Mouse (Mus musculus) gonadal fat pad, adult 2 months (tissue): ENCODE results near the gene Trmt1. TPM values are rescaled to one million over a fixed set of nuclear protein-coding genes. Genes with fewer than 3 reads are reported as not detected.
"Not testable (repeated sequence)": the region's sequence is repeated elsewhere in the genome, so short reads cannot be mapped to it uniquely, and the experiment has no call there.

ENCODE experiments used
- DNase-seq: peaks from one replicate; pipeline ENCODE4 v3.0.0-alpha.2; 2012; ENCODE audit warnings: low read depth
- polyA plus RNA-seq: library from polyadenylated mRNA; depleted of rRNA; stranded (reverse); fragments of >200 nt; gene quantifications from 2 replicates; pipeline ENCODE4 v1.2.3, GENCODE M21; 2012

The Trmt1 gene
- polyA plus RNA-seq, 1 experiment: 76.0 TPM

GRCm38 (mm10) chr8:84659936-84660818 is 25.9 kb upstream of the Trmt1 start:
- DNase-seq: no peak

- no peak for DNase-seq
Observed at GRCm38 (mm10) chr8:84660819-84661457, 25.2 kb upstream of the Trmt1 start.

DNA sequence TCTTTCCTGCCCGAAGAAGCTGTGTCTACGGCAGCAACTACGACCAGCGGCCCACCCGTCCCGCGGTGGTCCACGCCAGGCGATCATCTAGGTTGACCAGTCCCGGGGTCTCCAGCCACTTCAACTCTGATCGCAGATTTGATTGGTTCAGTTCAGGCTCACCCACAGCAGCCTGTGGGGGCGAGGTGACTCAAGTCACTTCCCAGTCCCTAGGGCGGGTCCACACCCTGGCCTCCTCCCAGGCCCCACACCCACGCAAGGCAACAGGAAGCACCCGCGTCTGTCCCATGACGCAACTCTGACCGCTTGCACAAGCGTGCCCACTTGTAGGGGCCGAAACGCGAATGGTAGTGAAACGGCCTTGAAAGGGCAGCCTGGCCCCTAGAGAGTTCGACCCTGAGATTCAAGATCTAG is 24.6 kb upstream of the Trmt1 start:
- DNase-seq: no peak

DNA sequence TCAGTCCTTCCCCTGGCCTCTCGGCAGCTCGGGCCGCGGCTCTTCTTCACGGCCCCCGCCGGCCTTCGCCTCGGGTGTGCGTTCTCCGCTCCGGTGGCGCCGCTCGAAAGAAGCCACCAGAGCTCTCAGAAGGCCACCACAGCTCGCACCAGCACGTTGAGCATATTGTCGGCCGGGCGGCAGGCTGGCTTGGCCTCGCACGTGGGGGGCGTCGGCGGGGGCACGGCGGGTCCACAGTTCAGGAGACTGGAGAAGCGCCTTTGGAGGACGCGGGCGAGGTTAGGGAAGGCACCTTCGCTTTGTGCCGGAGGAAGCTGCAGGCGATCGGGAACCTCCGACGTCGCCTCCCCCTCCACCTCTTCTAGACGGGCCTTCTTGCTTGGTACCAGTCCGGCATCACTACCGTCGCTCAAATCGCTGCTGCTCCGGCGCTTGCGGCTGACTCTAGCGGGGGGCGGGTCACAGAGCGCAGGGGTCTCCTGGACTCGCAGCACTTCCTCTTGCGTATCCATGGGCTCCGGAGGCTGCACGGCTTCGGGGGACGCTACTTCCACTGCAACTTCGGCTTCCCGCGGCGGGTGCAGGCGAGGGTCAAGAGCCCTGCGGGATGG is 24.0 kb upstream of the Trmt1 start:
- no peak for DNase-seq

DNA sequence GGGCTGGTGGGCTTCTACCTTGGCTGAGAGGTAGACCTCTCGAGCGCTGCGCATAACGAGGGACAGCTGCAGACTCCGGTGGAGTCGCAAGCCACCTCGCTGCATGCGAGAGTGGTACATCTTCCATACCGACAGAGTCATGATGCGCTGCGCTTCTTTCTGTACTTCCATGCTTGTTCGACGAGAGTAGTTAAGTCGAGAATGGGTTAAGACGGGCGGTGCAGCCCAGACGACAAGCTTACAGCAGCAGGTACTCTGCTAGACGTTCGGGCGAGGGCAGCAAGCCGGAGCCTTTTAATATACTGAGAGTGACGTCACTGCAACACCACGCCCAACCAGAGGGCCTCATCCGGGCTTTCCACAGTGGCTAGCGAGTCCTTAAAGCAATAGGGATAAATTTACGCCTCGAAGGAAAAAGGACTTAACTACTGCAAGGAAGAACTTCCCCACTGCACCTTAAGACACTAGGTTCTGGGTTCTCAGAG is 23.5 kb upstream of the Trmt1 start, which contains the start of gene Ier2:
Gene Ier2, minus strand, starts transcription at position 272 of the 485 bp plus-strand sequence.
- no peak for DNase-seq

GRCm38 (mm10) chr8:84663483-84664327 is 22.4 kb upstream of the Trmt1 start:
- DNase-seq: no peak

- DNase-seq: no peak
Observed at GRCm38 (mm10) chr8:84664566-84665384, 21.3 kb upstream of the Trmt1 start.

DNA sequence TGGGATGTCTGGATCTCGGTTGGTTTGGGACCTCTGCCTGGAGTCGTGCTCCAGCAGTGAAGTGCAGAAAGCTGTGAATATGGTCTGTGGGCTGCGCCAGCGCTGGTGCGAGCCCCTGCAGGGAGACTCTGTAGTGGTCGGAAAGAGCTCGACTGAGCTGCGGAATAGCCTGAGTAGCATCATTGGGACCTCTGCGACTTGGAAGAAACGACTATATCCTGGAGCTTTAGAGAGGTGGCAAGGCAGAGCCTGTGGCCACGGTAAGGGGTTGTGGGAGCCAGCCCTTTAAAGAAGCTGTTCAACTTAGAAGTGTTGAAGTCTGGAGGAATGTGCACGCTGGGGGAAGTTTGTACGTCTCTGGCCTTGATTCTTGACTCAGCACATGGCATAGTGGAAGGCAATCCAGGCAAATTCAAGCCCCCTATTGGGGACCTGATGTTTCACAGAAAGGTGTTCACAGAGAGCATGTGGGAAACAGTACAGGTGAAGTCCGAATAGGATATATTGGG is 20.7 kb upstream of the Trmt1 start:
- no peak for DNase-seq

DNA sequence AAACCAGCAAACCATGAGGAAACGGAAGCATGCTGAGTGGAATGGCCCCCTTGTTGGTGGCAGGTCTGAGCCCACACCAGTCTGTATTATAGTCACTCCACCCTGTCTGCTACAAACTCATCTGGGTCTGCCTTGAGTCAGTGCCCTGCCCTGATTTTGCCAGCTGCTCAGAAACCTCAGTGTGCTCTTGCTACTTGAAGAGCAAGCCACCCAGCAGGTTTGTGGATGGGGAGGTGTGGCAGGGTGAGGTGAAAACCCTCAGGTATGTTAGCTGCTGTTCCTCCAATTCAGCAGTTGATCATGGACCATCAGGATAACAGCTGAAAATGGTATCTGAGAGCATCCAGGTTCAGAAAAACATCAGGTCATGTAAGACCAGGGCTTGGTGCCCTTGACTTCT is 18.0 kb upstream of the Trmt1 start:
- no peak for DNase-seq

- DNase-seq: no peak
Observed at GRCm38 (mm10) chr8:84668731-84669485, 17.2 kb upstream of the Trmt1 start.

DNA sequence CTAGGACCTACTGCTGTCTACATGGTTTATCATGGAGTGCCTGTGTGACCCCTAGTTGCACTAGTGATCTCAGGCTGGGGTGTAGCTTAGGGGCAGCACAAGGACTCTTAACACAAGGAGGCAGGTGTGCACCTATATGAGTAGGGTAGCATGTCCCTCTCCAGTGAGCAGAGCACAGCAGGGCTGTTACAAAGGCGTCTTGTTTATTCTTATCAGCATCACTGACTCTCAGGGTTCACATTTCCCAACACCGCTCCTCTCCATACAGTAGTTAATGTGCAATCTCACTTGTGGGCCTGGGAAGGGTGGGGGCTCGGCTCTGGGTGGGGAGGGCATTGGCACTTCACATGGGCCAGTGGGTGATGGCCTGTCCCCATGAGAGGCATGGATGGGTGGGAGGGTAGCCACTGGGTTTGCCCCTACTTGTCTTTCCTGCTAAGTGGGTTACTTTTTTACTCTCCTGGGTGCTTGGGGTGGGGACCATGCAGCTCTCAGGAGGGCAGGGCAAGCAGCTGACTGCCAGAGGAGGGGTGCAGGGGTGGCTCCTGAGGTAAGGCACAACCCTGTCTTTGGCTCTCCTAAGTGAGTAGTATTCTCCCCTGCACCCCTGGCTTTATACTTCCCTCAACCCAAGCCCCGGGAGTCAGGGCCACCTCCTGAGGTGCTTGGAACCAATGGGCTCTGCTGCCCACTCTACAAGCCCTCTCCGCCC is 15.7 kb upstream of the Trmt1 start:
- not testable (repeated sequence) for DNase-seq

- no peak for DNase-seq
Observed at GRCm38 (mm10) chr8:84677305-84677704, 8.8 kb upstream of the Trmt1 start.

DNA sequence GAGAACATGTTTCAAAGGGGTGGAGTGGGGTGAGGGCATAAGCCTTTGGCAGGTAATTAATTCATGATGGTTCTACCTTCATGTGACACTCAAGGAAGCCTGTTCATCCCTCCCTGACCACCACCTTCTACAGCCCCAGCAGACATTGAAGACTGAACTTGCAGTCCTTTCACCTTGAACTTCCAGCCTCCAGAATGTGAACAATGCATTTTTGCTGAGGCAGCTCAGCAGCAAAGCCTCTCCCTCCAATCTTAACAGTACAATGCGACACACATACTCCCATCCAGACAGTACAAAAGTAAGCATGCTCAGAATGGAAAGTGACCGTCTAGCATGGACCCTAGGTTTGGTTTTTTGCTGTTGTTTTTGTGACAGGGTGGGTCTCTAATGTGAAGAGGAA is 4.6 kb upstream of the Trmt1 start:
- no peak for DNase-seq

DNA sequence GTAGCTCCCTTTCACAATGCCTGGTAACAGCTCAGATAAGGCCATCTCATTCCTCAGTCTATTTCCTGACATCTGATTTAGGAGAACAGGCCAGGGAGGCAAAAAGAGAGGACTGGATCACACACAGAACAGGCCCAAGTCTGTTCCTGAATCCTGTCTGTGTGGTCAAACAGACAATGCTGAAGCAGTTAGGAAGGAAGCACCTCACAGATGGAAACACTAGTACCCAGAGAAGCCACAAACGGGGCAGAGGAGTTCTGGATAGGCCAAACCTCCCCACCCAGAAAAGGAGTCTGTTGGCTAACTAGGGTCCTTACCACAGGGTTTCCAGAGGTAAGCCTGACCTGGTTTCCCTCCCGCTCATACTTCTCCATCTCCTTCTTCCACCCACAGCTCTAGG is 3.9 kb upstream of the Trmt1 start:
- DNase-seq: no peak

- no peak for DNase-seq
Observed at GRCm38 (mm10) chr8:84684537-84684936, 1.6 kb upstream of the Trmt1 start.

DNA sequence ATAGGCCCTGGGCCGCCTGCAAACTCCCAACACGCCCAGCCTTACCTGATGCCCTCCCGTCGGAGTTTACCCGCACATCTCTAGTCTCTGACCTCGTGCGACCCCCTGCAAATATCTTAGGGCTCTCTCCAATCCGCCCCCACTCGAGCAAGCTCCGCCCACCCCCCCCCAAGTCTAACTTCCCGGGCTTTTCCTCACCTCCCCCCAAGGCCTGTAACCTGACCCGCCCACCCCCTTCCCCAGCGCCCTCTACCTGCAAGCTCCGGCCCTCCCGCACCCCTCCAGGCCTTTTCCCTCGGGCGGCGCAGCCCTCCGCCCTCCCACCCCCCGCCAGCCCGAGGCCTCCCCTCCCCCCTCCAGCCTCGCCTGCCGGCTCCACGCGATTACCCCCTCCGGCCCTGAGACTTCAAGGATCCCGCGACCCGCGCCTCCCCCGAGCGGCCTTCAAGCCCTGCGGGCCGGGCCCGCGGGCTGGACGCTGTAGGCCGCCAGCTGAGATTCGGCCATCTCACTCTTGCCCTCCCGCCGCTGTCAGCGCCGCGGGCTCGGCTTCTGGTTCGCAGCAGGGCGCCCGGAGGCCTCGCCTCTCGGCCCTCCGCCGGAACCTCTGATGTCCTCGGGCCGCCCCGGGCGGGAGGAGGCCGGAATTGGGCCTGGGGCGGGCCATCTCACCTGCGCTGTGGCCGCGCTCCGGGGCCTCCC is 1.0 kb downstream of the Trmt1 start:
- DNase-seq: no peak

DNA sequence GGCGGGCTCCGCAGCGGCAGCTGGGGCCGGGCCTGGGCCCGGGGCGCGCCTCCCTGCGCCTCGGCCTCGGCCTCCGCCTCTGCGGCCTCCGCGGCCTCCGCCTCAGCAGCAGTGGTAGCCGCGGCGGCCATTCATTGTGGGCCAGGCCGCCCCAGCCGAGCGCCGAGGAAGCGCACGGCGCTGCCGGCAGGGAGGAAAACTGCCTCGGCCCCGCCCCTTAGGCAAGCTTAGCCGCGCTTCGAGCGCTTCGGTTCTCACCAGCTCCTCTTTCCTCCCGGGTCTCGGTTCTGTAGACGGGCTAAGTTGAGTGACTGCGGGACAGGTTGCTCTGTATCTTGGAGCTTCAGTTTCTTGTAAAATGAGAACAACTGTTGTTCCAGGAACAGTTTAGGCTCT is 1.6 kb downstream of the Trmt1 start, which contains the start of gene Nacc1:
Gene Nacc1, minus strand, starts transcription at position 158 of the 396 bp plus-strand sequence.
- no peak for DNase-seq
